Mouse (Mus musculus) c-Kit-positive CD71-positive TER-119-positive erythroid progenitor cells, embryonic 14.5 days (primary cell): ENCODE measurements around the gene Prdx1.
"Not testable (repeated sequence)": the region's sequence is repeated elsewhere in the genome, so short reads cannot be mapped to it uniquely, and the experiment has no call there.

Experiments
- DNase-seq: peaks from one replicate; pipeline ENCODE4 v3.0.0-alpha.2; 2013; ENCODE audit warnings: low spot score

Gene Prdx1

GRCm38 (mm10) chr4:116685402-116686061 is at the start of gene Prdx1:
TSS of gene Prdx1 (plus strand) at chr4:116685544.
- DNase-seq = peak; percentile 83

GRCm38 (mm10) chr4:116638821-116639220 is 46.5 kb upstream of the Prdx1 start:
- no peak for DNase-seq

GRCm38 (mm10) chr4:116642071-116642470 is 43.3 kb upstream of the Prdx1 start:
- DNase-seq = no peak

GRCm38 (mm10) chr4:116644326-116644725 is 41.0 kb upstream of the Prdx1 start:
- peak; percentile 31 for DNase-seq

- no peak for DNase-seq
These were observed 39.7 kb upstream of the Prdx1 start for GRCm38 (mm10) chr4:116645624-116646023.

GRCm38 (mm10) chr4:116649411-116649810 is 35.9 kb upstream of the Prdx1 start:
- peak; percentile 42 for DNase-seq

- no peak for DNase-seq
These were observed 35.0 kb upstream of the Prdx1 start for GRCm38 (mm10) chr4:116650365-116650764.

GRCm38 (mm10) chr4:116650924-116651796 is 34.2 kb upstream of the Prdx1 start, which contains the start of gene Akr1a1:
TSS of gene Akr1a1 (minus strand) at chr4:116651680.
- DNase-seq = peak; percentile 73

- no peak for DNase-seq
These were observed 33.6 kb upstream of the Prdx1 start for GRCm38 (mm10) chr4:116651797-116652135.

- no peak for DNase-seq
These were observed 32.1 kb upstream of the Prdx1 start for GRCm38 (mm10) chr4:116653228-116653627.

- DNase-seq = no peak
These were observed 30.2 kb upstream of the Prdx1 start for GRCm38 (mm10) chr4:116655100-116655499.

GRCm38 (mm10) chr4:116655658-116656057 is 29.7 kb upstream of the Prdx1 start:
- DNase-seq = no peak

- DNase-seq = no peak
These were observed 27.4 kb upstream of the Prdx1 start for GRCm38 (mm10) chr4:116657971-116658370.

GRCm38 (mm10) chr4:116659474-116659873 is 25.9 kb upstream of the Prdx1 start:
- DNase-seq = no peak

GRCm38 (mm10) chr4:116659916-116660315 is 25.4 kb upstream of the Prdx1 start:
- DNase-seq = not testable (repeated sequence)

GRCm38 (mm10) chr4:116660829-116661228 is 24.5 kb upstream of the Prdx1 start:
- no peak for DNase-seq

- no peak for DNase-seq
These were observed 23.3 kb upstream of the Prdx1 start for GRCm38 (mm10) chr4:116661998-116662397.

GRCm38 (mm10) chr4:116666625-116667024 is 18.7 kb upstream of the Prdx1 start:
- DNase-seq = no peak

GRCm38 (mm10) chr4:116668145-116668544 is 17.2 kb upstream of the Prdx1 start:
- no peak for DNase-seq

- DNase-seq = no peak
These were observed 16.1 kb upstream of the Prdx1 start for GRCm38 (mm10) chr4:116669291-116669690.

- peak; percentile 47 for DNase-seq
These were observed 12.6 kb upstream of the Prdx1 start for GRCm38 (mm10) chr4:116672785-116673184.

- DNase-seq = not testable (repeated sequence)
These were observed 10.6 kb upstream of the Prdx1 start for GRCm38 (mm10) chr4:116674761-116675160.

- DNase-seq = no peak
These were observed 9.3 kb upstream of the Prdx1 start for GRCm38 (mm10) chr4:116676027-116676426.
